Mouse (Mus musculus): Measurements from ENCODE around the gene Ankrd34a. TPM values are rescaled to one million over a fixed set of nuclear protein-coding genes. Genes with fewer than 3 reads are reported as not detected.
A peak's percentile ranks its signal among the peaks of the same experiment; 100 is the strongest.

Ankrd34a gene
- polyA plus RNA-seq, 1 experiment: 5.1 TPM

- peak within 1 kb of the TSS; percentile 64 for H3K4me3 ChIP-seq (ENCODE audit: insufficient read depth, low read length)
- peak within 1 kb of the TSS; percentile 42 for H3K27ac ChIP-seq (ENCODE audit: insufficient read depth, low read length)
- H3K4me1 ChIP-seq (ENCODE audit: control insufficient read depth, insufficient read depth, low read length): no peaks in the 10 kb centered on the region
- TF ChIP-seq CTCF (IDR thresholded peaks at IDR 0.05; ENCODE audit: borderline replicate concordance, insufficient read depth, low read length): no peak
- TF ChIP-seq POLR2A (IDR thresholded peaks at IDR 0.05; ENCODE audit: low read depth, low read length): peak; percentile 70
Measured at GRCm38 (mm10) chr3:96634928-96635879, 38.8 kb downstream of the Ankrd34a start, which contains the start of the genes Pex11b and Gm42957. Gene Pex11b (plus strand): TSS chr3:96635376. Gene Gm42957 (plus strand): TSS chr3:96635474.

- TF ChIP-seq POLR2A (IDR thresholded peaks at IDR 0.05; ENCODE audit: low read depth, low read length): no peak
- TF ChIP-seq CTCF (IDR thresholded peaks at IDR 0.05; ENCODE audit: borderline replicate concordance, insufficient read depth, low read length): no peak
- Histone ChIP-seq H3K4me3 (ENCODE audit: insufficient read depth, low read length) (peak overlapping the region; percentile 64), H3K4me1 (ENCODE audit: control insufficient read depth, insufficient read depth, low read length) (no peaks in the 10 kb centered on the region), H3K27ac (ENCODE audit: insufficient read depth, low read length) (peak overlapping the region; percentile 42; the same call in 1 of the 2 replicates)
Measured at GRCm38 (mm10) chr3:96635906-96636305, 39.5 kb downstream of the Ankrd34a start.

GRCm38 (mm10) chr3:96636448-96636847 is 40.0 kb downstream of the Ankrd34a start:
- H3K27ac ChIP-seq (ENCODE audit: insufficient read depth, low read length): no peak overlapping the region
- TF ChIP-seq POLR2A (IDR thresholded peaks at IDR 0.05; ENCODE audit: low read depth, low read length) (no peak), CTCF (IDR thresholded peaks at IDR 0.05; ENCODE audit: borderline replicate concordance, insufficient read depth, low read length) (no peak)
- H3K4me3 ChIP-seq (ENCODE audit: insufficient read depth, low read length): peak overlapping the region; percentile 64
- H3K4me1 ChIP-seq (ENCODE audit: control insufficient read depth, insufficient read depth, low read length): no peaks in the 10 kb centered on the region

- no peak overlapping the region for H3K4me3 ChIP-seq (ENCODE audit: insufficient read depth, low read length)
- no peak overlapping the region for H3K27ac ChIP-seq (ENCODE audit: insufficient read depth, low read length)
- no peak for TF ChIP-seq POLR2A (IDR thresholded peaks at IDR 0.05; ENCODE audit: low read depth, low read length)
- peak; percentile 37; the same call in 1 of the 2 replicates for TF ChIP-seq CTCF (IDR thresholded peaks at IDR 0.05; ENCODE audit: borderline replicate concordance, insufficient read depth, low read length)
- no peaks in the 10 kb centered on the region for H3K4me1 ChIP-seq (ENCODE audit: control insufficient read depth, insufficient read depth, low read length)
Measured at GRCm38 (mm10) chr3:96639219-96639618, 42.8 kb downstream of the Ankrd34a start.

GRCm38 (mm10) chr3:96645018-96645649 is 48.7 kb downstream of the Ankrd34a start, which contains the start of gene Itga10:
Gene Itga10 (plus strand): TSS chr3:96645584.
- H3K4me1 ChIP-seq (ENCODE audit: control insufficient read depth, insufficient read depth, low read length): no peaks in the 10 kb centered on the region
- H3K4me3 ChIP-seq (ENCODE audit: insufficient read depth, low read length): no peak within 1 kb of the TSS
- no peak for TF ChIP-seq POLR2A (IDR thresholded peaks at IDR 0.05; ENCODE audit: low read depth, low read length)
- TF ChIP-seq CTCF (IDR thresholded peaks at IDR 0.05; ENCODE audit: borderline replicate concordance, insufficient read depth, low read length): 0 out of 2 replicates have a peak, but pooled peaks have one; percentile 24
- H3K27ac ChIP-seq (ENCODE audit: insufficient read depth, low read length): no peak within 1 kb of the TSS

GRCm38 (mm10) chr3:96647365-96647764 is 50.9 kb downstream of the Ankrd34a start:
- peaks cover 3% of the 10 kb centered on the region; the same call in 1 of the 2 replicates for H3K4me1 ChIP-seq (ENCODE audit: control insufficient read depth, insufficient read depth, low read length)
- no peak overlapping the region for H3K4me3 ChIP-seq (ENCODE audit: insufficient read depth, low read length)
- TF ChIP-seq POLR2A (IDR thresholded peaks at IDR 0.05; ENCODE audit: low read depth, low read length) (no peak), CTCF (IDR thresholded peaks at IDR 0.05; ENCODE audit: borderline replicate concordance, insufficient read depth, low read length) (no peak)
- no peak overlapping the region for H3K27ac ChIP-seq (ENCODE audit: insufficient read depth, low read length)

Other genes starting within 250 kb of the Ankrd34a start
- not detected in 2 replicates for gene BC107364, start 144.3 kb upstream of the Ankrd34a start, polyA plus RNA-seq (2011; ENCODE audit: insufficient read length, low read depth, missing spikeins)
- gene Hfe2, start 71.5 kb upstream of the Ankrd34a start, polyA plus RNA-seq (2011; ENCODE audit: insufficient read length, low read depth, missing spikeins): not detected in 2 replicates
- gene Txnip, start 38.7 kb upstream of the Ankrd34a start, polyA plus RNA-seq (2011; ENCODE audit: insufficient read length, low read depth, missing spikeins): 37.6 and 98.8 TPM in 2 replicates
- gene Gm16253, start 19.7 kb upstream of the Ankrd34a start, polyA plus RNA-seq (2011; ENCODE audit: insufficient read length, low read depth, missing spikeins): not detected in 2 replicates
- 23.2 and 30.6 TPM in 2 replicates for gene Polr3gl, start 2.5 kb upstream of the Ankrd34a start, polyA plus RNA-seq (2011; ENCODE audit: insufficient read length, low read depth, missing spikeins)
- 109 and 123 TPM in 2 replicates for gene Lix1l, start 4.5 kb downstream of the Ankrd34a start, polyA plus RNA-seq (2011; ENCODE audit: insufficient read length, low read depth, missing spikeins)
- 108 and 113 TPM in 2 replicates for gene Rbm8a, start 33.3 kb downstream of the Ankrd34a start, polyA plus RNA-seq (2011; ENCODE audit: insufficient read length, low read depth, missing spikeins)
- gene Pex11b, start 38.7 kb downstream of the Ankrd34a start, polyA plus RNA-seq (2011; ENCODE audit: insufficient read length, low read depth, missing spikeins): 31.3 and 35.5 TPM in 2 replicates
- 0.28 and 0.30 TPM in 2 replicates for gene Gm42957, start 38.8 kb downstream of the Ankrd34a start, polyA plus RNA-seq (2011; ENCODE audit: insufficient read length, low read depth, missing spikeins)
- gene Itga10, start 48.9 kb downstream of the Ankrd34a start, polyA plus RNA-seq (2011; ENCODE audit: insufficient read length, low read depth, missing spikeins): 1.7 and 2.0 TPM in 2 replicates
- gene Ankrd35, start 73.5 kb downstream of the Ankrd34a start, polyA plus RNA-seq (2011; ENCODE audit: insufficient read length, low read depth, missing spikeins): 0.23 and 0.67 TPM in 2 replicates
- 40.9 and 46.0 TPM in 2 replicates for gene Pias3, start 99.7 kb downstream of the Ankrd34a start, polyA plus RNA-seq (2011; ENCODE audit: insufficient read length, low read depth, missing spikeins)
- 4.4 and 5.2 TPM in 2 replicates for gene Nudt17, start 111.9 kb downstream of the Ankrd34a start, polyA plus RNA-seq (2011; ENCODE audit: insufficient read length, low read depth, missing spikeins)
- 28.3 and 35.1 TPM in 2 replicates for gene Polr3c, start 131.0 kb downstream of the Ankrd34a start, polyA plus RNA-seq (2011; ENCODE audit: insufficient read length, low read depth, missing spikeins)
- gene Rnf115, start 131.0 kb downstream of the Ankrd34a start, polyA plus RNA-seq (2011; ENCODE audit: insufficient read length, low read depth, missing spikeins): 30.9 and 38.9 TPM in 2 replicates
- not detected in 2 replicates for gene Pdzk1, start 232.6 kb downstream of the Ankrd34a start, polyA plus RNA-seq (2011; ENCODE audit: insufficient read length, low read depth, missing spikeins)
- not detected in 2 replicates for gene Cd160, start 232.7 kb downstream of the Ankrd34a start, polyA plus RNA-seq (2011; ENCODE audit: insufficient read length, low read depth, missing spikeins)